Mouse (Mus musculus): ENCODE results near the gene Agap1. TPM values are rescaled to one million over a fixed set of nuclear protein-coding genes. Genes with fewer than 3 reads are reported as not detected.

Gene Agap1
- polyA plus RNA-seq, 1 experiment: 30.0 TPM

- no peak overlapping the region for H3K27ac ChIP-seq (ENCODE audit: insufficient read depth, low read depth, low read length)
- 71% methylated on average over 8 of the region's 8 CpGs for WGBS
- H3K4me1 ChIP-seq (ENCODE audit: control insufficient read depth, insufficient read depth, low read length): peaks cover 29% of the 10 kb centered on the region
- H3K4me3 ChIP-seq (ENCODE audit: insufficient read depth, low read depth, low read length): no peak overlapping the region
- TF ChIP-seq POLR2A (IDR thresholded peaks at IDR 0.05; ENCODE audit: insufficient read depth, low read depth, low read length) (no peak), CTCF (IDR thresholded peaks at IDR 0.05; ENCODE audit: insufficient read depth, low read depth, low read length) (no peak)
These were observed 55.2 kb downstream of the Agap1 start for GRCm38 (mm10) chr1:89509763-89510340.

DNA sequence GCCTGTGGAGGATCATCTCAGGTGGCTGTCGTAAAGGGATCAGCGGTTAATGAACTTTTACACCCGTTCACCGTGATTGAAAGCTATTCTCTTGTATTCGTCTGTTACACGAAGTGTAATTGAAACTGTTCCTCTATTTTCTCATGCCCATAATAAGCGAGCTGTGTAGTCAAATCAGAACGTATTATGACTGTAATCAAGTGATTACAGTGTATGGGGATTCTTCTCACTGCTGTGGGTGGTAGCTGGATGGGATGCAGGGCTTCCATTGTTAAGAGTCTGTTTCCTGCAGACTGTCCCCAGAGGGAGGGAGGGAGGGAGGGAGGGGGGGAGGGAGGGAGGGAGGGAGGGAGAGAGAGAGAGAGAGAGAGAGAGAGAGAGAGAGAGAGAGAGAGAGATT lies 56.1 kb downstream of the Agap1 start:
- peaks cover 31% of the 10 kb centered on the region for H3K4me1 ChIP-seq (ENCODE audit: control insufficient read depth, insufficient read depth, low read length)
- H3K4me3 ChIP-seq (ENCODE audit: insufficient read depth, low read depth, low read length): no peak overlapping the region
- 36% methylated on average over 8 of the region's 8 CpGs for WGBS
- no peak overlapping the region for H3K27ac ChIP-seq (ENCODE audit: insufficient read depth, low read depth, low read length)
- TF ChIP-seq CTCF (IDR thresholded peaks at IDR 0.05; ENCODE audit: insufficient read depth, low read depth, low read length): no peak
- TF ChIP-seq POLR2A (IDR thresholded peaks at IDR 0.05; ENCODE audit: insufficient read depth, low read depth, low read length): no peak

GRCm38 (mm10) chr1:89513616-89514283 lies 59.1 kb downstream of the Agap1 start:
- TF ChIP-seq POLR2A (IDR thresholded peaks at IDR 0.05; ENCODE audit: insufficient read depth, low read depth, low read length) (no peak), CTCF (IDR thresholded peaks at IDR 0.05; ENCODE audit: insufficient read depth, low read depth, low read length) (no peak)
- Histone ChIP-seq H3K4me1 (ENCODE audit: control insufficient read depth, insufficient read depth, low read length) (peaks cover 42% of the 10 kb centered on the region), H3K4me3 (ENCODE audit: insufficient read depth, low read depth, low read length) (no peak overlapping the region), H3K27ac (ENCODE audit: insufficient read depth, low read depth, low read length) (no peak overlapping the region)
- WGBS: 80% methylated on average over 8 of the region's 8 CpGs

DNA sequence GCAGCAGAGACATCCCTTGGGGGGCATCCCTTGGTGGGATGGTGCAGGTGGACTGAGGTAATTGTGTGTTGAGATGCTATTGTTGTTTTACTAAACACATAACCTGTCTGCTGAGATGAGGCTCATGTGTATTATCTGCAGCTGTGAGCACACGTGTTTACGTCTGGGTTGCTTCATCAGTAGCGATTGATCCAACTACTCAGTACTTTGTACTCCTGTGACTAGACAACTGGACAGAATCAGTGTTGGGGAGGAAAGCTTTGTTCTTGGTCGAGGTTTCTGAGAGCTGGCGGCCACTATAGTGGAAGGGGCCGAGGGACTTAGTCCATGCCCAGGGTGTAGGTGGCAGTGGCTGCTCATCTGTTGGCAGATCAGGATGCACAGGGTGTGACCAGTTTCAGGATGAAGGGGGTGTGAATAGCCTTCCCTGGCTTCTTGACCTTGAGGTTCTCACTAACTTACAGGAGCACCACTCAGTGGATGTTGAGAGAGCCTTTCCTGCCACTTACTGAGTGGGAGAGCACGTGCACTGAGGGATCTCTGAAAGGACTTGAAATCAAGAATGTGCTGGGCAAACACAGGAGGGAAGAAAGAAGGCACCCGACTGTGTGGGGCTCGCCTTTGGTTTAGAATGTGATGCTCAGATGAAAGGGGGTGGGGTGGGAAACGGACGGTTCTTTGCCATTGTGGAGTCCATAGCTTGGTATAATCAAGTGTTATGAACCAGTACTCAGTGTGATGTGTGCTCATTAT lies 61.4 kb downstream of the Agap1 start:
- H3K4me1 ChIP-seq (ENCODE audit: control insufficient read depth, insufficient read depth, low read length): peaks cover 39% of the 10 kb centered on the region
- no peak overlapping the region for H3K4me3 ChIP-seq (ENCODE audit: insufficient read depth, low read depth, low read length)
- WGBS: 84% methylated on average over 11 of the region's 11 CpGs
- no peak for TF ChIP-seq CTCF (IDR thresholded peaks at IDR 0.05; ENCODE audit: insufficient read depth, low read depth, low read length)
- no peak for TF ChIP-seq POLR2A (IDR thresholded peaks at IDR 0.05; ENCODE audit: insufficient read depth, low read depth, low read length)
- H3K27ac ChIP-seq (ENCODE audit: insufficient read depth, low read depth, low read length): no peak overlapping the region

DNA sequence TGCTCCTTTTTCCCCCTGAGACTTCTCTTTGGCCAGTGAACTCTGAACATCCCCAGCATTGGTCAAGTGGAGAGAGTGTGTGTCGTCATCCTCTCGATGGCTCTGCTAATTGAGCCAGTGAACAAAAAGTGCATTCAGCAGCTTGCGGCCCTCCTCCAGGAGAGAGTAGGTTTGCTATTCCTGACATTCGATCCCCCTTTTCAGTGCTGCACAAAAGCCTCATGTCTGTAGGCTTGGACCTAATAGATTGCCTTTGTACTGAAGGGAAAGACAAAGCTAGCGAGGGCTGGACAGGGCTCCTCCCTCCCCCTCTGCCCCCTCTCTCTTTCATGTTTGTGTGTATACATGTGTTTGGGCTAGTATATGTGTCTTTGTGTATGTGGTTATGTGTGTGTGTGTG lies 63.2 kb downstream of the Agap1 start:
- peaks cover 39% of the 10 kb centered on the region for H3K4me1 ChIP-seq (ENCODE audit: control insufficient read depth, insufficient read depth, low read length)
- H3K27ac ChIP-seq (ENCODE audit: insufficient read depth, low read depth, low read length): no peak overlapping the region
- no peak for TF ChIP-seq POLR2A (IDR thresholded peaks at IDR 0.05; ENCODE audit: insufficient read depth, low read depth, low read length)
- TF ChIP-seq CTCF (IDR thresholded peaks at IDR 0.05; ENCODE audit: insufficient read depth, low read depth, low read length): no peak
- 67% methylated on average over 5 of the region's 5 CpGs for WGBS
- H3K4me3 ChIP-seq (ENCODE audit: insufficient read depth, low read depth, low read length): no peak overlapping the region

GRCm38 (mm10) chr1:89519914-89520643 lies 65.5 kb downstream of the Agap1 start:
- H3K4me3 ChIP-seq (ENCODE audit: insufficient read depth, low read depth, low read length): no peak overlapping the region
- TF ChIP-seq CTCF (IDR thresholded peaks at IDR 0.05; ENCODE audit: insufficient read depth, low read depth, low read length): no peak
- TF ChIP-seq POLR2A (IDR thresholded peaks at IDR 0.05; ENCODE audit: insufficient read depth, low read depth, low read length): no peak
- WGBS: 85% methylated on average over 17 of the region's 17 CpGs
- no peak overlapping the region for H3K27ac ChIP-seq (ENCODE audit: insufficient read depth, low read depth, low read length)
- peaks cover 37% of the 10 kb centered on the region for H3K4me1 ChIP-seq (ENCODE audit: control insufficient read depth, insufficient read depth, low read length)

DNA sequence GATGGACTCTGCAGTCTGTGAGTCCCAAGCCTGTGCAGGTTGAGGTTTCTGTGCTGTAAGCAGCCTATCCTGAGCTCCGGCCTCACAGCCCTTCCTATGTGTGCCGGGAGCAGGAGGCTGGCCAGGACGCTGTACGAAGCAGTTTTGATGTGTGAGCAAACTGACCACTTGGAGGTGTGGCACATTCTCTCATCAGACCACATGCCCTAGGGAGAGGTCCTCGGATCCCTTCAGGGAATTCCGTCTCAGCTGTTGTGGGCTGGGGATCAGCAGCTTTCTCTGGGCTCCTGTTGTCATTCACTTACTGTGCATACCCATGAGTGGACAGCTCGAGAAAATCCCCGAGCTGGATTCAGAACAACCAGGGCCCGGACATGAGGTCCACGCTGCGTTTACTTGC lies 66.8 kb downstream of the Agap1 start:
- no peak for TF ChIP-seq POLR2A (IDR thresholded peaks at IDR 0.05; ENCODE audit: insufficient read depth, low read depth, low read length)
- no peak for TF ChIP-seq CTCF (IDR thresholded peaks at IDR 0.05; ENCODE audit: insufficient read depth, low read depth, low read length)
- Histone ChIP-seq H3K4me1 (ENCODE audit: control insufficient read depth, insufficient read depth, low read length) (peaks cover 37% of the 10 kb centered on the region), H3K27ac (ENCODE audit: insufficient read depth, low read depth, low read length) (no peak overlapping the region), H3K4me3 (ENCODE audit: insufficient read depth, low read depth, low read length) (no peak overlapping the region)
- 90% methylated on average over 11 of the region's 11 CpGs for WGBS

GRCm38 (mm10) chr1:89521935-89522535 lies 67.4 kb downstream of the Agap1 start:
- TF ChIP-seq POLR2A (IDR thresholded peaks at IDR 0.05; ENCODE audit: insufficient read depth, low read depth, low read length) (no peak), CTCF (IDR thresholded peaks at IDR 0.05; ENCODE audit: insufficient read depth, low read depth, low read length) (no peak)
- Histone ChIP-seq H3K4me1 (ENCODE audit: control insufficient read depth, insufficient read depth, low read length) (peaks cover 32% of the 10 kb centered on the region), H3K4me3 (ENCODE audit: insufficient read depth, low read depth, low read length) (no peak overlapping the region), H3K27ac (ENCODE audit: insufficient read depth, low read depth, low read length) (no peak overlapping the region)
- 67% methylated on average over 17 of the region's 17 CpGs for WGBS
